Mouse (Mus musculus) urinary bladder, adult 2 months (tissue): ENCODE data around the gene Pde2a. TPM values are rescaled to one million over a fixed set of nuclear protein-coding genes. Genes with fewer than 3 reads are reported as not detected.

ENCODE experiments used
- DNase-seq: peaks from one replicate; pipeline ENCODE4 v3.0.0; 2022; ENCODE audit warnings: low spot score
- polyA plus RNA-seq: library from polyadenylated mRNA; depleted of rRNA; stranded (reverse); fragments of >200 nt; gene quantifications from 2 replicates; pipeline ENCODE4 v1.2.3, GENCODE M21; 2012

Pde2a gene
- polyA plus RNA-seq, 1 experiment, result 30.4 TPM

- no peak for DNase-seq
Observed at GRCm38 (mm10) chr7:101472598-101473558, 51.4 kb downstream of the Pde2a start.

DNA sequence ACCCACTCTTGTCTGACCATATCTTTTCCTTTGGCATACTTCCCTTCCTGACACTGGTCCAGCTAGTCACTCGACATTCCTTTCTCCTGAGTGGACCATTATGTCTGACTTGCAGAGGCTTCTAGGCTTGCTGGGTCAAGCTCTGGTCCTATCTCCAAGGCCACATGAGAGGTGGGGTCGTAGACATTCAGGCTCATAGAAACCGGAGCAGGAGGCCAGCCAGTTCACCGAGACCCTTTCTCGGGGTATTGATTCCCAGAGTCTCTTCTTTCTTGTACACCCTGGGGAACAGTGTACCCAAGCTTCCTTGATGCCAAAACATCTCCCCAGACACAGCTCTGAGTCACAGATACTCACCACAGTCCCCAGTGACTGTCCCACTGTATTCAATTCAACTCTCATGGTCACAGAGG, 52.9 kb downstream of the Pde2a start:
- DNase-seq, result no peak

- no peak for DNase-seq
Observed at GRCm38 (mm10) chr7:101476028-101476427, 54.5 kb downstream of the Pde2a start.

DNA sequence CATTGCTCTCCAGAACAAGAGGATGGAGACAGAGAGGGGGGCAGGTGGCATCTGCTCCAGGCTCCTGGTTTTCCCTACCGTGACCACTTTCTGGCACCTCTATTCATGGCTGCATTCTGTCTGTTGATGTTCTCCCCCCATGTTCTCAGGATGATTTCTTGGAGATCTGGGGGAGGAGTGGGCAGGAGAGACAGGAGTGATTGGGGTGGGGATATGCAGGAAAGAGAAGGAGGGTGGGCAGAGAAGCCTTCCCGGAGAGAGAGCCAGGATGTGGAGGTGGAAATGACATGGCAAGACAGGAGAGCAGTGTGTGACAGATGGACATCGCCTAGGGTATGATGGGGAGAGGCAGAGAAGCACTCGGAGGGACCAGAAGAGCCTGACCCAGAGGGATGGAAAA, 55.0 kb downstream of the Pde2a start:
- DNase-seq, result no peak

- DNase-seq, result no peak
Observed at GRCm38 (mm10) chr7:101477200-101477599, 55.7 kb downstream of the Pde2a start.

GRCm38 (mm10) chr7:101478099-101478498, 56.6 kb downstream of the Pde2a start:
- no peak for DNase-seq

GRCm38 (mm10) chr7:101479841-101480240, 58.4 kb downstream of the Pde2a start:
- no peak for DNase-seq

- DNase-seq, result no peak
Observed at GRCm38 (mm10) chr7:101480671-101481070, 59.2 kb downstream of the Pde2a start.

GRCm38 (mm10) chr7:101481872-101482498, 60.5 kb downstream of the Pde2a start:
- DNase-seq, result no peak

DNA sequence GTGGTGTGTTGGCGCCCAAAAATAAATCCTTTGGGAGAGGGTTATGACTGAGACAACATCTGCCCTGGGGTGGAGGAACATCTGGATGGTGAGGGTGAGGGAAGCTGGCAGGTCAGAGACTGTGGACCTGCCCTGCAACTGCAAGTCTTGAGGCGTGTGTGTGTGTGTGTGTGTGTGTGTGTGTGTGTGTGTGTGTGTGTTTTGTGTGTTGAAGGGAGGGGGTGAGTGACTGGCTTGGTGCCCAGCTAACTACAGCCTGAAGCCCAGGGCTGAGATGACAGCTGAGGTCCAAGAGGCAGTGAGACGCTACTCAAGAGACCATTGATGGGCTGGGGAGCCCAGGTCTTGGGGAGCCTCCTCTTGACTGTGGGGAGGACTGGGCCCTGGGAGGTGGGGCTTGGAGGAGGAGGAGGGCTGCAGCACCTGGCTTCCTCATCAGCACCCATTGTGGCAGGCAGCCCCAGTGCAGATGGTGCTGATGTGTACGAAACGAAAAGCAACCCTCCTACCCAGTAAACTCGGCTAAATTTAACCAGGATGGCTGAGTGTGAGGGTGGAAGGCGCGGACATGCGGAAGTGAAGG, 61.1 kb downstream of the Pde2a start:
- no peak for DNase-seq

- DNase-seq, result no peak
Observed at GRCm38 (mm10) chr7:101483498-101484115, 62.1 kb downstream of the Pde2a start.

DNA sequence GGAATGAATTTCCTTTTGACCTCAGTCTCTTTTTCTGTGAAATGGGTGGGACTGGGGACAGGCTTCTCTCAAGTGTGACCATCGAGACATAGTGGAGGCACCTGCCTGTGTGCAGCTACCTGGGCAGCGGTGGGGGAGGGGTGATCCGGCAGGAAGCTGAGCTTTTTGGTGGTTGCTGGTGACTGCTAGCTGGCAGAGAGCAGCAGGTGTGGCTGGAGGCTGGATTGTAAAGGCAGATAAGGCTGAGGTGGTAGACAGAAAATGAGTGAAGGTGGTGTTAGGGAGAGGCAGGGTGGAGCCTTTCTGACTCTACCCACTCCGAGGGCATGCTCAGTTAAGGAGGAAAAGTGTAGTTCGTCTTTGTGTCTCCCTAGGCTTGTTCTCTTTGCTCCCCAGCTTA, 65.6 kb downstream of the Pde2a start:
- DNase-seq, result no peak

- no peak for DNase-seq
Observed at GRCm38 (mm10) chr7:101490952-101491351, 69.5 kb downstream of the Pde2a start.

GRCm38 (mm10) chr7:101498385-101498784, 76.9 kb downstream of the Pde2a start:
- no peak for DNase-seq

DNA sequence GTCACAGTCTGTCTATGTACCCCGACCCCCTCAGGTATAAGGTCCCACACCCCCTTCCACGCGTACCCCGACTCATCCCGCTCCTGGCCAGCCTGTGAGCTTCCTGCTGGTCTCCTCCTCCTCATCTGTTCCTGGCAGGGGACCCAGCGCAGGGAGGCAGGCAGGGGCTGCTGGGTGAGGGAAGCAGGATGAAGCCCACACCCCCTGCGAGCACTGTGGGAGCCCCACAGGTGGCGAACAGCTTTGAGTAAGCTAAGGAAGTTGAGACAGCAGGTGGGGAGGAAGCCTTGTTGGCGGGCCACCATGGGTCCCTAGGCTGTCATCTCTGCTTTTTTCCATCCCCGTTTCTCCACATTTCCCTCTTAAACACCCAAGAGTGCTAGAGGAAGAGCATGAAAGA, 77.8 kb downstream of the Pde2a start:
- no peak for DNase-seq

GRCm38 (mm10) chr7:101499701-101500100, 78.2 kb downstream of the Pde2a start:
- no peak for DNase-seq

DNA sequence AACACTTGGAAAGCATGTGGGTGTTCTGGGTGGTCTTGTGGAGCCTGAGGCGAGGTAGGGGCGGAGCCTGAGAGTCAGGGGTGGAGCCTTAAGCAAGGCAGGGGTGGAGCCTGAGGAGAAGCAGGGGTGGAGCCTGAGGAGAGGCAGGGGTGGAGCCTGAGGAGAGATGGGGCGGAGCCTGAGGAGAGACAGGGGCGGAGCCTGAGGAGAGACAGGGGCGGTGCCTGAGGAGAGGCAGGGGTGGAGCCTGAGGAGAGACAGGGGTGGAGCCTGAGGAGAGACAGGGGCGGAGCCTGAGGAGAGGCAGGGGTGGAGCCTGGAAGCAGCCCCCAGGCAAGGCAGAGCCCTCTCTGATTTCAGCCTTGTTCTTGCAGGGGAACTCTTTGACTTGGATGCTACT, 79.7 kb downstream of the Pde2a start:
- DNase-seq, result no peak

GRCm38 (mm10) chr7:101501675-101502074, 80.2 kb downstream of the Pde2a start:
- DNase-seq, result no peak

DNA sequence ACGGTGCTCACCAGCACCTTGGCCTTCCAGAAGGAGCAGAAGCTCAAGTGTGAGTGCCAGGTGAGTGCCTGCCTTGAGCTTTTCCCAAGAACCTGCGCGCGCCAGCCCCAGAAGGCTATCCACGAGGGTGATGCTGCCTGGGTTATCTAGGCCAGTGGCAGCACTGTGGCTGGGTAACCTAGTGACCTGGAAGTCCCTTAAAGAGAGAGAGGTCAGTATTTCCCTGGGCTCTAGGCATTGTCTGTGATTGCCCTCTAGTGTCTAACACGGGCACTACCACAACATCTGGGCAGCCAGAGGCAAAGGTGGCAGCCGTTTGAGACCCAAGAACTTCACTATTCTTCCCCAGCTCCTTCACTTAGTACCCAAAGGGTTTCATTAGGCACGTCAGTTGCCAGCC, 81.9 kb downstream of the Pde2a start:
- no peak for DNase-seq

GRCm38 (mm10) chr7:101503803-101504202, 82.3 kb downstream of the Pde2a start:
- DNase-seq, result no peak

DNA sequence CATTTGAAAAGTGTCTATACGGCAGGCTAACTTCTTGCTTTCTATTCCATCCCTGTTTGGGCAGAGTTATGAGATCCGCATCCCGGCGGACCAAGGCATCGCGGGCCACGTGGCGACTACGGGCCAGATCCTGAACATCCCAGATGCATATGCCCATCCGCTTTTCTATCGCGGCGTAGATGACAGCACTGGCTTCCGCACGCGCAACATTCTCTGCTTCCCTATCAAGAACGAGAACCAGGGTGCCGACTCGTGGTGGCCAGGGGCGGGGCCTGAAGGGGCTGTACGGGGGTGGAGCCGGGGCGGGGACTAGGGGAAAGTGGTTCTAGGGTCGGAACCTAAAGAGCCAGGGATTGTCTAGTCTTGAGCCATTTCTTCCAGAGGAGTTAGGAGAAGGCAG, 83.0 kb downstream of the Pde2a start:
- no peak for DNase-seq

GRCm38 (mm10) chr7:101509212-101509611, 87.7 kb downstream of the Pde2a start:
- DNase-seq, result no peak
